Mouse (Mus musculus): Measurements from ENCODE around the gene Tceanc2. TPM values are rescaled to one million over a fixed set of nuclear protein-coding genes. Genes with fewer than 3 reads are reported as not detected.
"Not testable (repeated sequence)": the region's sequence is repeated elsewhere in the genome, so short reads cannot be mapped to it uniquely, and the experiment has no call there.

The Tceanc2 gene
- total and polyA plus RNA-seq, 3 experiments = 16.5 to 34.8 (median 24.8) TPM

DNA sequence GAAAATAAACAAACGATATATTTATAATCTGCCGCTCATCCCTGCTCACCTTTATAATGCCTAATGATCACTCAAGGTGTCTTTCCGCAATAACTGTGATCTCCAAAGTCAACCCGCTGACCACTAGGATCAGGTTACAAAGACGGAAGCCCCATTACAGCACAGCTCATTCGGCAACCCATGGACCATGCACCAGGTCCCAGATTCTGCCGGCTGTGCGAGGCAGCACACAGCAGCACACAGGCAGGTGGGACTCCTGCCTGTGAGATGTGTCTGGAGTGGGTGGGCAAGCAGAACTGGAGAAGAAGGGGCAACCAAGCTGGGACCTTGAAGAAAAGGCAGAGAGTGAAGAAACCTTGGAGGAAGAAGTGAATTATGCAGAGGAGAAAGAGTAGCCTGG is 64.6 kb downstream of the Tceanc2 start:
- no peak for DNase-seq (ENCODE audit: extremely low read depth)
- Histone ChIP-seq H3K79me2 (replicated peaks; ENCODE audit: control insufficient read depth, extremely low read depth, insufficient read depth, poor library complexity, severe bottlenecking) (no peaks in the 10 kb centered on the region), H3K27ac (ENCODE audit: insufficient read depth, low read depth) (no peak overlapping the region), H3K4me2 (ENCODE audit: insufficient read depth, low read depth, poor library complexity, severe bottlenecking) (no peak overlapping the region), H3K9me3 (replicated peaks; ENCODE audit: low read length) (no peaks in the 10 kb centered on the region), H3K27me3 (replicated peaks) (no peaks in the 10 kb centered on the region), H3K4me1 (ENCODE audit: control insufficient read depth in 1 of 2, insufficient read depth in 2 of 2) (peaks cover 0 to 14% of the 10 kb centered on the region in 2 experiments; a peak in 2 of 4 replicates), H3K9ac (ENCODE audit: insufficient read depth, low read depth) (no peak overlapping the region), H3K4me3 (replicated peaks in 1 of 3; ENCODE audit: low read depth in 2 of 3, low read length in 2 of 3, poor library complexity in 1 of 3) (no peak overlapping the region), H3K36me3 (replicated peaks in 1 of 2; ENCODE audit: control insufficient read depth in 1 of 2, insufficient read depth in 1 of 2, low read length in 1 of 2) (peaks cover 0 to 13% of the 10 kb centered on the region in 2 experiments)
- TF ChIP-seq GABPA (IDR thresholded peaks at IDR 0.05; ENCODE audit: insufficient replicate concordance, low read depth, low read length) = no peak
- no peak for TF ChIP-seq ETS1 (conservative IDR thresholded peaks at IDR 0.05; ENCODE audit: low read depth, low read length)
- TF ChIP-seq ELF1 (IDR thresholded peaks at IDR 0.05; ENCODE audit: low read depth, low read length) = no peak
- TF ChIP-seq PAX5 (IDR thresholded peaks at IDR 0.05; ENCODE audit: low read length) = no peak
- TF ChIP-seq BHLHE40 (IDR thresholded peaks at IDR 0.05; ENCODE audit: low read depth, low read length) = no peak
- no peak for TF ChIP-seq EP300 (IDR thresholded peaks at IDR 0.05; ENCODE audit: low read length)
- TF ChIP-seq CHD2 (IDR thresholded peaks at IDR 0.05; ENCODE audit: low read length) = no peak
- TF ChIP-seq JUN (IDR thresholded peaks at IDR 0.05; ENCODE audit: insufficient read depth, low read depth, low read length) = no peak
- no peak for TF ChIP-seq RAD21 (IDR thresholded peaks at IDR 0.05; ENCODE audit: low read depth, low read length)
- no peak for TF ChIP-seq ZC3H11A (IDR thresholded peaks at IDR 0.05; ENCODE audit: low read depth, low read length)
- TF ChIP-seq CTCF (conservative IDR thresholded peaks at IDR 0.05 in 1 of 2, IDR thresholded peaks at IDR 0.05 in 1 of 2; ENCODE audit: low read depth in 2 of 2, low read length in 2 of 2) = no peak
- TF ChIP-seq UBTF (IDR thresholded peaks at IDR 0.05; ENCODE audit: low read depth, low read length) = no peak
- TF ChIP-seq TBP (conservative IDR thresholded peaks at IDR 0.05; ENCODE audit: low read depth, low read length) = no peak
- TF ChIP-seq ZKSCAN1 (IDR thresholded peaks at IDR 0.05; ENCODE audit: borderline replicate concordance, low read depth, low read length) = no peak
- TF ChIP-seq POLR2AphosphoS2 (IDR thresholded peaks at IDR 0.05; ENCODE audit: low read depth, low read length) = no peak
- no peak for TF ChIP-seq KAT2A (IDR thresholded peaks at IDR 0.05; ENCODE audit: insufficient replicate concordance, low read length)
- TF ChIP-seq ZMIZ1 (IDR thresholded peaks at IDR 0.05; ENCODE audit: low read depth, low read length) = no peak
- TF ChIP-seq SIN3A (IDR thresholded peaks at IDR 0.05; ENCODE audit: low read length) = no peak
- dilution Hi-C loops (cut with MboI; ENCODE audit: extremely low pct_ligation_motif_present, extremely low pct_unique_long_range_greater_than_20kb, low sequenced_read_pairs) = no loop called here
- in situ Hi-C loops (cut with MboI; ENCODE audit: low pct_ligation_motif_present, low pct_unique_long_range_greater_than_20kb, low sequenced_read_pairs) = no loop called here

DNA sequence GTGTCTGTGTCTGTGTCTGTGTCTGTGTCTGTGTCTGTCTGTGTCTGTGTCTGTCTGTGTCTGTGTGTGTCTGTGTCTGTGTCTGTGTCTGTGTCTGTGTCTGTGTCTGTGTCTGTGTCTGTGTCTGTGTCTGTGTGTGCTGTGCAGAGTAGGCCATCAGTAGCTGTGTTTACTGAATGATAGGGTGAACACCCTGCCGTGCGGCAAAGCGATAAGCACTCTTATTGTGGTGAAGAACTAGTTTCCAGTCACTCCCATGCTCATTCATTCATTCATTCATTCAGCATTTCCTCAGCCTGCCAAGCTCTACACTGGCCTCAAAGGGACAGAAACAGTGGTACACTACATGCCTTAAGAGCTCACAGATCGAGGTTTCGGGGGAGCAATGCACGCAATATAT is 69.7 kb downstream of the Tceanc2 start:
- H3K9ac ChIP-seq (ENCODE audit: insufficient read depth, low read depth); H3K9me3 ChIP-seq (replicated peaks; ENCODE audit: low read length); H3K79me2 ChIP-seq (replicated peaks; ENCODE audit: control insufficient read depth, extremely low read depth, insufficient read depth, poor library complexity, severe bottlenecking); H3K27me3 ChIP-seq (replicated peaks); H3K4me1 ChIP-seq (ENCODE audit: control insufficient read depth in 1 of 2, insufficient read depth in 2 of 2); in situ Hi-C loops (cut with MboI; ENCODE audit: low pct_ligation_motif_present, low pct_unique_long_range_greater_than_20kb, low sequenced_read_pairs); H3K4me2 ChIP-seq (ENCODE audit: insufficient read depth, low read depth, poor library complexity, severe bottlenecking); dilution Hi-C loops (cut with MboI; ENCODE audit: extremely low pct_ligation_motif_present, extremely low pct_unique_long_range_greater_than_20kb, low sequenced_read_pairs); DNase-seq (ENCODE audit: extremely low read depth); H3K4me3 ChIP-seq (replicated peaks in 1 of 3; ENCODE audit: low read depth in 2 of 3, low read length in 2 of 3, poor library complexity in 1 of 3); H3K27ac ChIP-seq (ENCODE audit: insufficient read depth, low read depth): not testable (repeated sequence)
- peaks cover 0 to 55% of the 10 kb centered on the region in 2 experiments for H3K36me3 ChIP-seq (replicated peaks in 1 of 2; ENCODE audit: control insufficient read depth in 1 of 2, insufficient read depth in 1 of 2, low read length in 1 of 2)

Data from CH12.LX (cell line).